Mouse (Mus musculus) neural tube, embryonic 14.5 days (tissue): ENCODE results near the gene Prrc2b. TPM values are rescaled to one million over a fixed set of nuclear protein-coding genes. Genes with fewer than 3 reads are reported as not detected.

ENCODE experiments used
- ATAC-seq: fragments of 200-750 bp; cut with Nextera tagmentation; 2 replicates; pipeline ENCODE4 v1.8.0; 2017; ENCODE audit warnings: low read depth, mild to moderate bottlenecking, moderate TSS enrichment, moderate library complexity
- H3K27ac ChIP-seq: fragments of 300-500 bp; sonication (generic); 2 replicates; pipeline ENCODE4 v1.5.1; 2014; ENCODE audit warnings: low read depth, mild to moderate bottlenecking, control low read depth, low read length, moderate library complexity, mixed read lengths
- H3K27me3 ChIP-seq: fragments of 300-500 bp; sonication (generic); 2 replicates; pipeline ENCODE4 v1.6.1; 2014; ENCODE audit warnings: low read length; ENCODE audit not compliant: control insufficient read depth, insufficient read depth
- H3K36me3 ChIP-seq: fragments of 300-500 bp; sonication (generic); 2 replicates; pipeline ENCODE4 v1.6.1; 2014; ENCODE audit warnings: low read length, mixed read lengths; ENCODE audit not compliant: control insufficient read depth, insufficient read depth
- H3K4me1 ChIP-seq: fragments of 300-500 bp; sonication (generic); 2 replicates; pipeline ENCODE4 v1.6.1; 2014; ENCODE audit warnings: low read length; ENCODE audit not compliant: control insufficient read depth, insufficient read depth
- H3K4me2 ChIP-seq: fragments of 300-500 bp; sonication (generic); 2 replicates; pipeline ENCODE4 v1.6.1; 2014; ENCODE audit warnings: mild to moderate bottlenecking, low read depth, low read length, control low read depth
- H3K4me3 ChIP-seq: fragments of 300-500 bp; sonication (generic); 2 replicates; pipeline ENCODE4 v1.5.1; 2014; ENCODE audit warnings: low read depth, low read length, control low read depth, mixed read lengths
- H3K9ac ChIP-seq: fragments of 300-500 bp; sonication (generic); replicated peaks from 2 replicates; pipeline ENCODE4 v1.6.1; 2014; ENCODE audit warnings: low read depth, mild to moderate bottlenecking, control low read depth, low read length, mixed read lengths
- H3K9me3 ChIP-seq: fragments of 300-500 bp; sonication (generic); 2 replicates; pipeline ENCODE4 v1.6.1; 2016; ENCODE audit warnings: low read length; ENCODE audit not compliant: control insufficient read depth
- WGBS: fragments of 180-500 bp; shearing (Covaris S2); extraction: QIAGEN DNeasy Blood & Tissue Kit; methylation state at CpG from one replicate; pipeline ENCODE4 v1.1.7; 2014; 5-methylcytosine and 5-hydroxymethylcytosine counted together
- polyA plus RNA-seq: library from polyadenylated mRNA; unstranded; fragments of >200 nt; fragmentation: Nextera tagmentation; extraction: Ambion mirVana; gene quantifications from 2 replicates; pipeline ENCODE4 v1.2.1, GENCODE M21; 2014

Prrc2b gene
- polyA plus RNA-seq, 1 experiment from 2014 or later, result 101 TPM

- Histone ChIP-seq H3K27me3 (no peaks in the 10 kb centered on the region), H3K36me3 (no peaks in the 10 kb centered on the region), H3K4me1 (peaks cover 56% of the 10 kb centered on the region), H3K4me2 (no peak overlapping the region), H3K27ac (no peak overlapping the region), H3K4me3 (no peak overlapping the region), H3K9me3 (no peaks in the 10 kb centered on the region), H3K9ac (no peak overlapping the region)
- no peak for ATAC-seq
- 90% methylated on average over 3 of the region's 3 CpGs for WGBS
Measured at GRCm38 (mm10) chr2:32163057-32163456, 12.2 kb downstream of the Prrc2b start.

GRCm38 (mm10) chr2:32164503-32164902 lies 13.6 kb downstream of the Prrc2b start:
- peaks cover 54% of the 10 kb centered on the region for H3K4me1 ChIP-seq

GRCm38 (mm10) chr2:32165040-32165800 lies 14.3 kb downstream of the Prrc2b start:
- no peaks in the 10 kb centered on the region for H3K36me3 ChIP-seq
- H3K9ac ChIP-seq, result no peak overlapping the region
- H3K4me3 ChIP-seq, result no peak overlapping the region
- WGBS, result 72% methylated on average over 11 of the region's 11 CpGs
- H3K4me1 ChIP-seq, result peaks cover 58% of the 10 kb centered on the region
- no peak for ATAC-seq
- H3K4me2 ChIP-seq, result no peak overlapping the region
- no peaks in the 10 kb centered on the region for H3K9me3 ChIP-seq
- H3K27ac ChIP-seq, result no peak overlapping the region
- no peaks in the 10 kb centered on the region for H3K27me3 ChIP-seq

More at GRCm38 (mm10) chr2:32164503-32164902, 13.6 kb downstream of the Prrc2b start:
- H3K4me2 ChIP-seq, result no peak overlapping the region
- no peaks in the 10 kb centered on the region for H3K36me3 ChIP-seq
- H3K27me3 ChIP-seq, result no peaks in the 10 kb centered on the region
- 60% methylated on average over 12 of the region's 12 CpGs for WGBS
- no peak overlapping the region for H3K27ac ChIP-seq
- no peaks in the 10 kb centered on the region for H3K9me3 ChIP-seq
- no peak overlapping the region for H3K9ac ChIP-seq
- no peak for ATAC-seq
- no peak overlapping the region for H3K4me3 ChIP-seq

- WGBS, result 2% methylated on average over 10 of the region's 10 CpGs
- no peaks in the 10 kb centered on the region for H3K36me3 ChIP-seq
- peak overlapping the region; percentile 76 for H3K27ac ChIP-seq
- no peaks in the 10 kb centered on the region for H3K27me3 ChIP-seq
- peaks cover 54% of the 10 kb centered on the region for H3K4me1 ChIP-seq
- H3K9me3 ChIP-seq, result no peaks in the 10 kb centered on the region
- no peak overlapping the region for H3K4me3 ChIP-seq
- H3K9ac ChIP-seq, result no peak overlapping the region
- no peak for ATAC-seq
- H3K4me2 ChIP-seq, result no peak overlapping the region
Measured at GRCm38 (mm10) chr2:32166581-32166980, 15.7 kb downstream of the Prrc2b start.

- Histone ChIP-seq H3K4me1 (peaks cover 54% of the 10 kb centered on the region), H3K4me3 (no peak overlapping the region), H3K4me2 (peak overlapping the region; percentile 34), H3K27ac (peak overlapping the region; percentile 76), H3K27me3 (no peaks in the 10 kb centered on the region), H3K36me3 (no peaks in the 10 kb centered on the region), H3K9ac (no peak overlapping the region), H3K9me3 (no peaks in the 10 kb centered on the region)
- ATAC-seq, result peak; percentile 40; the same call in 1 of the 2 replicates
- 7% methylated on average over 16 of the region's 16 CpGs for WGBS
Measured at GRCm38 (mm10) chr2:32167034-32167770, 16.3 kb downstream of the Prrc2b start.

GRCm38 (mm10) chr2:32167819-32168218 lies 16.9 kb downstream of the Prrc2b start:
- Histone ChIP-seq H3K9ac (no peak overlapping the region), H3K27me3 (no peaks in the 10 kb centered on the region), H3K4me3 (no peak overlapping the region), H3K36me3 (no peaks in the 10 kb centered on the region), H3K4me2 (peak overlapping the region; percentile 34; the same call in 1 of the 2 replicates), H3K27ac (peak overlapping the region; percentile 76), H3K9me3 (no peaks in the 10 kb centered on the region), H3K4me1 (peaks cover 54% of the 10 kb centered on the region)
- WGBS, result 1% methylated on average over 7 of the region's 7 CpGs
- ATAC-seq, result peak; percentile 60; the same call in 1 of the 2 replicates

- ATAC-seq, result no peak
- Histone ChIP-seq H3K36me3 (no peaks in the 10 kb centered on the region), H3K4me2 (no peak overlapping the region), H3K27me3 (no peaks in the 10 kb centered on the region), H3K27ac (no peak overlapping the region; the same call in 1 of the 2 replicates), H3K9me3 (no peaks in the 10 kb centered on the region), H3K9ac (no peak overlapping the region), H3K4me3 (no peak overlapping the region), H3K4me1 (peaks cover 57% of the 10 kb centered on the region)
- 74% methylated on average over 5 of the region's 5 CpGs for WGBS
Measured at GRCm38 (mm10) chr2:32169292-32169691, 18.4 kb downstream of the Prrc2b start.

- Histone ChIP-seq H3K27me3 (no peaks in the 10 kb centered on the region), H3K9ac (no peak overlapping the region), H3K9me3 (no peaks in the 10 kb centered on the region), H3K4me1 (peaks cover 57% of the 10 kb centered on the region), H3K27ac (no peak overlapping the region; the same call in 1 of the 2 replicates), H3K36me3 (no peaks in the 10 kb centered on the region), H3K4me2 (no peak overlapping the region), H3K4me3 (no peak overlapping the region)
- no peak for ATAC-seq
- 83% methylated on average over 8 of the region's 8 CpGs for WGBS
Measured at GRCm38 (mm10) chr2:32170010-32170409, 19.1 kb downstream of the Prrc2b start.
